Mouse (Mus musculus): ENCODE results near the gene Myom3.

The Myom3 gene

GRCm38 (mm10) chr4:135816905-135817622 is 57.5 kb downstream of the Myom3 start:
- peak; percentile 65 for DNase-seq

DNA sequence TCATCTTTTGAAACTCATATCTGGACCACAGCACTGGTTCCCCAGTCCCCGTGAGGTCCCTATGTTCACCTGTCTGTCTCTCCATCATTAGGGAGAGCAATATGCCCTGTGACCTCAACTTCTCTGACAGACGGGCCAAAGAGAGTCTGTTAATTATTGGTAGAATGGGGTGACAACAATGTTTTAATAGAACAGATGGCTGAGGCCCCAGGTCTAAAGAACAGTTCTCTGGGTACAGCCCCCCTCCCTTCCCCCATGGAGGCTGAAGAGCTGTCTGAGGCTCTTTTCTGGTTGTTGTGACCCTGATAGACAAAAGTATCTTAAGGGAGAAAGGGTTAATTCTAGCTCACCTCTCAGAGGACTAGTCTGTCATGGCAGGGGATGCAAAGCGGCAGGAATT is 58.9 kb downstream of the Myom3 start:
- DNase-seq, result no peak

DNA sequence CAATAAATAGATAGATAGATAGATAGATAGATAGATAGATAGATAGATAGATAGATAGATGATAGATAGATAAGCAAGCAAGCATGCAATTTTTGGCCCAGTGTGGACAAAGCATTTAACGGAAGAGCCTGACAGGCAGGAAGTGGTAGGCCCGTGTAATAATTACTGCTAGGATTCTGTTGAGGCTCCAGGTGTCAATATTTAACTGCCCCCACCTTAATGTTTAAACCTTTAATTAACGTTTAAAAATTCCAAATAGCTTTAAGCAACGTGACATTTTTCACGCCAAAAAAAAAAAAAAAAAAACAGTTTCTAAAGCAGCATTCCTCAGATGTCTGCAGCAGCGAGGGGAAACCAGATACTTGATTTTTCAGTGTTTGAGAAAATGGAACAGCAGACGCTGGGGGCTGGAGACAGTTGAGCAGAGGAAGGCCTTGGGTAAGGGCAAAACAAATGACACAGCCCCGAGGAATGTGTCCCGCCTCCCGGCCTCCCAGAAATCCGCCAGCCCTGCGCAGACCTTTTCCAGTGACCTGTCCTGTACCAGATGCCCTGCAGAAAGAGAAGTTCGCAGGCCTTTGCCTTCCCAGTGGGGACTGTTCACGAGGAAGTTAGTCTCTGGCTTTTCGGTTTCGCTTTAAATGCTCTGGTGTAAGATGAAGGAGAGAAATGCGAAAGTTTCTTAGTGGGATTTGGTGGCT is 60.5 kb downstream of the Myom3 start:
- peak; percentile 67 to 80 for DNase-seq

GRCm38 (mm10) chr4:135821772-135822171 is 62.3 kb downstream of the Myom3 start:
- no peak for DNase-seq

DNA sequence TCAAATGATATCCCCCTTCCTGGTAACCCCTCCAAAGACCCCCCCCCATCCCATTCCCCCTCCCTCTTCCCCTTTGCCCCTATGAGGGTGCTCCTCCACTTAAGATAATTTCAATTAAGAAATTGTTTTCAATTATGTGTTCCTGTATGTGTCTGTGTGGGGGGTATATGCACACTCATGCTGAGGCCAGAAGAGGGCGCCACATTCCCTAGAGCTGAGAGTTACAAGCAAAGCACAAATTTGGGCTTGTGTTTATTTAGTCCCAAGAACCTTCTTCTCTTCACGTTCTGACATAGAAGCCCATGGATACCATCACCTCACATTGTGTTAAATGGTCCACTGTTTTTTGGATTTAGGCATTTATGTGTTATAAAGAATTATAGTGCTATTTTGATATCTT is 63.8 kb downstream of the Myom3 start:
- DNase-seq, result peak; percentile 71 to 75

- DNase-seq, result no peak
Observed at GRCm38 (mm10) chr4:135824254-135824653, 64.7 kb downstream of the Myom3 start.

DNA sequence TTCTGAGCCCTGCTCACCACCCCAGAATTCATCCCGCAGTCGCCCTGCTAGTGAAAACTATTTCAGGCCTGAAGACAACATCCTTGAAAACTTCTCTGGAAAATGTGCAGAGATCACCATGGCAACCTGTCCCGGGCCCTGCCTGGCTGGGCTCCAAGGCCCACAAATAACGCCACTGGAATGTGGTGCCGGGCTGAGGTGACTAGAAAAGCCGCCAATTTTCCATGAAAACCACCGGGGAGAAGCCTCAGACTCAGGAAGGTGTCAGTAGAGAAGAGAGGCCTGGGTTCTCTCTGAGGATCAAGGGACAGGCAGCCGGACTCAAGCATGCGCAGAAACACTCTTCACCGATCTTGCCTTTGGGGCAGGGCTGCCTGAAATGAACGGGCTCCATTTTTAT is 69.0 kb downstream of the Myom3 start:
- DNase-seq, result peak; percentile 83 to 90

- peak; percentile 30 to 56 for DNase-seq
Observed at GRCm38 (mm10) chr4:135832070-135832469, 72.6 kb downstream of the Myom3 start.

GRCm38 (mm10) chr4:135833301-135834123 is 74.0 kb downstream of the Myom3 start:
- no peak for DNase-seq

DNA sequence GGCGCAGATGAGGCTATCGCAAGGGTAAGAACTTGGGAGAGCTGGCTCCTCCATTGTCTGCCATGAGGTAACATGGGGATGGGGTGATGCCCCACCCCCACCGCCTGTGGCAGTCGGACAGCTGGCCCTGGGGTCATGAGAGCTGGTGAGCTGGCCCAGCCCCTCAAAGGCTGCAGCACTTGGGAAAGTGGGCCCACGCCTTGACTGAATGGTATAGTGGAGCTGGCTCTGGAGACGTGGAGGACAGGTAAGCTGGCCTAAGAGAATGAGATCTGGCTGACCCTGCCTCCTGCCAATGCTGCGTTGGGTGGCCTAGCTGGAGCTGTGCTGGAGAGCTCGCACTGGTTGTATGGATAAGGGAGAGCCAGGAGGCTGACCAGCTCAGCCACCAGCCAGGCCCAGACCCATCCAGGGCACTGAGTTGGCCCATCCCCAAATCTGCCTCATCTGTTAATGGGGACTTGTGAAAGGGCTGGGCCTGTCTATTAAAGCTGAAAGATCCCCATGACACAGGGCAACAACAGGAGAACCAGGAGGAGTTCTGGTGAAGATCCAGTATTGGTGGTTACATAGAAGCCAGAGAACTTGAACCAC is 74.7 kb downstream of the Myom3 start:
- DNase-seq, result no peak

DNA sequence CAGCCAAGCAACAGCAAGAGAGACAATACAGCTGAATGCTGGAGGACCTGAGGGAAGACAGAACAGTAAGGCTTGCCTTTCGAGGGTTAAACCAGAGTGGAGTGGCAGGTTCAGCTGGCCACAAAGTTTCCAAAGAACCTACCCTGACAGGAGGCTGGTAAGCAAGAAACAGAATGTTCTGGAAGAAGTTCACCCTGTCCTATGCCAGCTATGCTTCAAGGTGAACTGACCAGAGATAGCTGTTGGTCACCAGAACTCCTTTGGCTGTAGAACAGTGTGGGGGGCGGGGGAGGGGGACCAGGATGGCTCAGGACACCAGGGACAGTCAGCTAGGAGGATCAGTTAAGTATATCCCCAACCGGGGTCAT is 79.4 kb downstream of the Myom3 start:
- DNase-seq, result no peak

DNA sequence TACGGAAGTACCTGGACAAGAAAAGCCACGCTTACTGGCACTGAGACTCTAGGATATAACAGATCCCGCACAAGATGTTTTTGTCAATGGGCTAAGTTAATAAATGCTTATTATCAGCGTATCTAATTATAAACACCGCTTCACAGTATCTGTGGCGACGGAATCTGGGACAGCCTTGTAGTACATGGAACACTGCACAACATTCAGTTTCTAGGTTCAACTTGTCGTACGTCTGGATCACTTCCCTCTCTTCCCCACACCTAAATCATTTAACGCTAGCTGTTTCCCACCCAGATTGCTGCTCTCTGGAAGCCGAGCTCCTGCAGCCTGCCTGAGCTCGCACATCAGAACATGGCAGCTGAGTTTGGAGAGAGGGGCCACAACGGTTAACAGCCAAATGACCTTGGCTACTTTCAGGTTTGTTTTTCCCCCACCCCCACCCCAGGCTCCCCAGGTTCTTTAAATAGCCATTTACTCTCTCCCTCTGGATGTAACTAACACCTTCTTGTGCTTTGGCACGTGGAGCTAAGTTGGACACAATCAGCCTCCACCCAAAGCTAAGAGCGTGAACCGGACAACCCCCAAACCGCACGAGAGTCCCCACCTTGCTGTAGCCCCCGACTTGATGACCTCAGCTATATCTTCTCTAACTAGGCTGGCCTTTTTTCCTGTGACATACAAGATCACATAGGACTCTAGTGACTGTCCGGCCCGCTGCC is 79.9 kb downstream of the Myom3 start:
- DNase-seq, result no peak

- no peak for DNase-seq
Observed at GRCm38 (mm10) chr4:135844400-135844799, 84.9 kb downstream of the Myom3 start.

DNA sequence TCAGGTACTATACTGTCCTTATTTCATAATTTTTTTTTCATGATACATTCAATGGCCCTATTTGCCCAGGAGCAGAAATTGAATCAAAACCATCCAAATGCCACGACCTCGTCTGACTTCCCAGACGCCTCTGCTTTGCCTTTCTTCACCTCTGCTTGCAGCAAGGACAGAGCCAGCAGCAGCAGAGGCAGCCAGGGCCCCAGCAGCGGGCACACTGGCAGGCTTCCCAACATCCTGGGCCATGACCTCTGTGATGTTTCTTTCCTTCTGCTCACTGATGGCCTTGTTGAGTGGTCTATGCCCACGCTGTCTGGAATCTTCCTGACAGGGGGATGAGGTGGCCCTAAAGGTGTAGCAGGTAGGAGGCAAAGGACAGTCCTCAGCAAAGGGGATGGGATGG is 88.1 kb downstream of the Myom3 start:
- no peak for DNase-seq

- DNase-seq, result no peak
Observed at GRCm38 (mm10) chr4:135850411-135851095, 91.0 kb downstream of the Myom3 start.

DNA sequence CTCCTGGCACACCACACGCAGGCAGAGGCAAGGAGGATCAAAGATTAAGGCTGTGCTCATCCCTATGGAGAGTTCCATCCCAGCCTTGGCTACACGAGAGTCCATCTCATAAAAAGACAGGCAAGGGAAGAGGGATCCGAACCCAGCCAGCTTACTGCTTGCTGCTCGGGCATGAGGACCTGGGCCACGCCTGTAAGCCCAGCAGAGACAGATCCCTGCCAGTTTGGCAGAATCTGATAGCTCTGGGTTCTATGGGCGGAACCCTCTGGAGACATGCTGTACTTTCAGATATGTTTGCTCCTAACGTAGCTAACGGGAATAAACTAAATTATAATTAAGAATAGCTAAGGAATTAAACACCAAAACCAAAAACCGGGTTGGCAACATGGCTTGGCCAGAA is 92.4 kb downstream of the Myom3 start:
- DNase-seq, result no peak

DNA sequence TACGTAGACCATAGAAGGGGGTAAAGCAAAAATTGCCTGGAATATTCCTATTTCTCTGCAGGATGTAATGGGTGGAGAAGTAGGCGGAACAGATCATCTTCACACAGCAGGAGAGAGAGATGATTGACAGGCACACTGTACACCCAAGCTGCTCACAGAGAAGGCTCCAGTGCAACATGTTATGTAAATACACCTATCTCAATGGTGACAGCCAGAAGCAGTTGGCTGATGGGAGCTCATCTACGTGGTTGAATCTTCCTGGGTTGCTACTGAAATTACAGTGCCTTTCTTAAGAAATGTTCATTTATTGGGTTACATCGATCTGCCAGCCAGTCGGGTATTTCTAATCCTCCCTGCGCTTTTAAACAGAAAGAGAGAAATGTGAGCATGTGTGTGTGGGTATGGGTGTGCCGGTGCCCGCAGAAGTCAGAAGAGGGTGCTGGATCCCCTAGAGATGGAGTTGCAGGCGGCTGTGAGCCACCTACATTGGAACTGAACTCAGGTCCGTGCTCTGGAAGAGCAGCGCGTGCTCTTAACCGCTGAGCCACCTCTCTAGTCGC is 94.6 kb downstream of the Myom3 start:
- DNase-seq, result no peak

DNA sequence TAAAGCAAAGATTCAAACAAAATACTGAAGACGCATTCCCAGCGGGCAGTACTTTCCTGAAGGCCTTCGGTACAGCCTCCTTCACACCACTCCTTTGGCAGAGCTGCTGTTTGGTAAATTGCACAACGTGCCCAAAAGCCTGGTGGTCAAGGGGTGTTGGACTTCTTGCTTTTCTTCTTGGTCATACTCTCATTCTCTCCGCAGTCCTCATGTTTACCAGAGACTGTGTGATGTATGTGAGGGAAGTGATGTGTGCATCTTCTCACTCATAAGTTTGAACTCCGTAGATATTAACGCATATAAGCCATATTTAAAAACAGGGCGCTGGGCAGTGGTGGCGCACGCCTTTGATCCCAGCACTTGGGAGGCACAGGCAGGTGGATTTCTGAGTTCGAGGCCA is 95.1 kb downstream of the Myom3 start:
- no peak for DNase-seq

DNA sequence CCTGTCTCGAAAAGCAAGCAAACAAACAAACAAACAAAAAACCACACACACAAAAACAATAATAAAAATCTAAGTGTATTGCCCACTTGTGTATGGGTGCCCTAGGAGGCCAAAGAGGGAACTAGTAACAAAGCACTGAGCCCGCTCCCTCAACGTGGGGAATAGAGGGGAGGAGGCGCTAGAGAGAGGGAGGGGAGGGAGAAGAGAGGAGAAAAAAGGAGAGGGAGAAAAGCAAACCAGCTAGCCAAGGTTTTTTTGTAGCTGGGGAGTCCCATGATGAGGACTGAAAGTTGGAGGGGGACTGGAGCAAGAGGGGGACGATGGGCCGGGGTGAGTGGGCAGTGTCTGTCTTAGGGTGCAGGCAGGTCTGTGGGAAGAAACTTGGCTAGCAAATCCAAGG is 95.6 kb downstream of the Myom3 start:
- peak in 1 of 2 experiments; percentile 58 for DNase-seq

GRCm38 (mm10) chr4:135855536-135856222 is 96.2 kb downstream of the Myom3 start, which contains the start of gene Srsf10:
Gene Srsf10 (plus strand): TSS chr4:135855747.
- peak; percentile 96 to 99 for DNase-seq
